Mouse (Mus musculus) spleen, adult 2 months (tissue): ENCODE measurements around the gene Adamts3.

Experiments
- CTCF ChIP-seq: fragments of 200-500 bp; IDR thresholded peaks from 2 replicates; pipeline ENCODE4 v1.5.1; 2011; ENCODE audit warnings: mild to moderate bottlenecking, inconsistent platforms; ENCODE audit not compliant: insufficient read depth, insufficient read length, insufficient replicate concordance; ENCODE audit errors: extremely low read depth
- POLR2A ChIP-seq: fragments of 200-500 bp; IDR thresholded peaks from 2 replicates; pipeline ENCODE4 v1.6.1; 2011; ENCODE audit warnings: low read depth, low read length, inconsistent platforms

DNA sequence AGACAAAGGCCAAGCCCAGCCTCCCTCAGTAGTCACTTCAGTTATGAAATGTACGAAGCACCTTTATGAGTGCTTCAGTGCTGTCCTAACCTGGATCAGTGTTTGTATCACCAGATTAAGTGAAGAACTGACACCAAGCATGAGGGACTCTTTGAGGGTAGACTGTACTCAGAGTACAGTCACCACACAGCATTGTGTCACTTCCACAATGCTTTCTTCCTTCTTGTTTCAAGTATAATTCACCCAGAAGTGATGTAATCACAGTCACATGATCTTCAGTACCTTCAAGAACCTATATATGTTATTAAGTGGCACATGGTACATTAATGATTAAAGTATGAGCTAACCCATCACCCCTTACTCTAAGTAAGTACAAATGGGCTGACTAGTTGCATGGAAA is 24.3 kb downstream of the Adamts3 start:
- no peak for TF ChIP-seq CTCF
- TF ChIP-seq POLR2A, result no peak
